Mouse (Mus musculus) erythroblast, embryonic 14.5 days (primary cell): ENCODE measurements around the gene 4933428G20Rik.

Experiments
- GATA1 ChIP-seq: IDR thresholded peaks from 2 replicates; pipeline ENCODE4 v1.6.1; 2012; ENCODE audit warnings: low read length, inconsistent platforms, mixed read lengths
- TAL1 ChIP-seq: IDR thresholded peaks from 3 replicates; pipeline ENCODE4 v1.6.1; 2012; ENCODE audit warnings: low read length, inconsistent platforms, mixed read lengths

DNA sequence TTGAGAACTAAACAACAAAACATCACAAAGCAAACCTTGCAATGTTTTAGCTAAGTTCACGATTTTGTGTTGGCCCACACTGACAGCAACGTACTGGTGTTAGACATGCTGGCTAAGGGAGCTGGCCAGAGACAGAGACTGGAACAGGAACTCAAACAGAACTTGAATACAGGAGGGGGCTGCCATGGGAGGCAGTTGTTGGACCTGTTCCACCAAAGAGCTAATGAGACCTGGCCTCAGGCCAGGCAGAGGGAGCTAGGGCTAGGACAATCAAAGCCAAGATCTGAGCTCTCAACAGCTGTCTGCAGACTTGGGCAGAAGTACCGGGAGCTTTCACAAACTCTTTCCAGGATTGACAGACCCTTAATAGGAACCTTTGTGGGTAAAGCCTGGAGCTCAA is 40.5 kb upstream of the 4933428G20Rik start:
- no peak for TF ChIP-seq TAL1
- no peak for TF ChIP-seq GATA1
